Mouse (Mus musculus) megakaryocyte, embryonic 14.5 days (primary cell): Measurements from ENCODE around the gene Agap1.

Experiments
- FLI1 ChIP-seq: IDR thresholded peaks from 2 replicates; pipeline ENCODE4 v1.6.1; 2012; ENCODE audit warnings: low read length, inconsistent platforms, mixed read lengths
- GATA1 ChIP-seq: IDR thresholded peaks from 3 replicates; pipeline ENCODE4 v1.6.1; 2012; ENCODE audit warnings: mixed read lengths, low read length, inconsistent platforms, borderline replicate concordance

DNA sequence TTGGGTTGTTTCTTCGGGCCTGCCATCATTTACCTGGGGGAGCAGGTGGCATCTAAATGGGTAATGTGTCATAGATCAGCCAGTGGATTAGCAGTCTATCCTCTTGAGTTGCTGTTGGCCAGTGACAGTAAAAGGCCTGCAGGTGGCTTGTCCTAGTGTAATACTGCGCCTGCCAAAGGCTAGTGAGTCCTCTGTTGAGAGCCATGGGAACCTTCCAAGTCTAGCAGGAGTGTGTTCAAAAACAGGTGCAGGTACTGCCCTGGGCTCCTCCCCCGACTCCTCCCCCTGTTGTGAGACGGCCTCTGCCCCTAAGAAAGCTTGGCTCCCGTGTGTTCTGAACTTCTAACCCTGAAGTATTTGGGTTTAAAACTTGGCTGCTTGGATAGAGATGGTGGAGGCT, 1.9 kb downstream of the Agap1 start:
- TF ChIP-seq GATA1 (no peak), FLI1 (no peak)
